Mouse (Mus musculus) gastrocnemius, postnatal 10 days (tissue): Measurements from ENCODE around the gene Ccdc114. TPM values are rescaled to one million over a fixed set of nuclear protein-coding genes. Genes with fewer than 3 reads are reported as not detected.

Experiments
- DNase-seq: peaks from one replicate; pipeline ENCODE4 v3.0.0; 2021; ENCODE audit warnings: mixed read lengths
- total RNA-seq, 2 experiments: library from RNA; stranded (reverse); gene quantifications; 2 replicates each; pipeline ENCODE4 v1.2.3; 2021

Ccdc114 gene
- total RNA-seq, 2 experiments from 2014 or later, result 1.1 to 1.6 TPM

- DNase-seq, result no peak
Observed at GRCm38 (mm10) chr7:45981612-45982011, 57.7 kb downstream of the Ccdc114 start.

DNA sequence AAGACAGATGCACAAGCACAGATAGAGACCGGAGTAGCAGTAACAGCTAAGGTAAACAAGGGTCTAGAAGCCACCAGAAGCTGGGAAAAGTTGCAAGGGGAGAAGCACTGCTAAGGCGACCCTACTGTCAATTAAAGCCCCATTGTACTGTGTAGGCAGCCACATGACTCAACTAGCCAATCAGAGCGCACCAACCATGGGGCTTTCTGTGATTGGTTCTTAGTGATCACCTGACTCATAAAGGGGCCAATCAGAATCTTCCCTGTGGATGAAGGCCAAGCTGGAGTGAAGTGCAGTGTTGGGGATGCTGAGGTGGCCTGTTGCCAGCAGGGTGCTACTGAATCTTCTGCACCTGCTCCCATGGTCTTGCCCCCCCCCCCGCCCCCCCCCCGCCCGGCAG lies 63.0 kb downstream of the Ccdc114 start:
- no peak for DNase-seq

DNA sequence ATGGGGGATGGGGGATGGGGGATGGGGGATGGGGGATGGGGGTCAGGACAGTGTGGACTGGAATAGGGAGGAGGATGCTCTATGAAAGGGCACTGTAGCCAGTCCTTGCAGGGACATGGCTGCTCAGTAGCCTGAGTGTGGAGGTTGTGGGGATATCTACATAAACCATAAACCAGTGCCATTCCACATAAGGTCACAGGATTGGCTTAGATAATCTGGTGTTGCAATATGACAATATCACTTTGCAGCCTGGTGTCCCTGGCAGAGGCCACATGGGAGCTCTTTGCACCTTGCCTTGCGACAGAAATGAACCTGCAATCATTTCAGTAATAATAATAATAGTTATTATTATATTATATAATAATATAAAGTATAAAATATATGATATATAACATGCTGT lies 64.5 kb downstream of the Ccdc114 start:
- DNase-seq, result no peak

DNA sequence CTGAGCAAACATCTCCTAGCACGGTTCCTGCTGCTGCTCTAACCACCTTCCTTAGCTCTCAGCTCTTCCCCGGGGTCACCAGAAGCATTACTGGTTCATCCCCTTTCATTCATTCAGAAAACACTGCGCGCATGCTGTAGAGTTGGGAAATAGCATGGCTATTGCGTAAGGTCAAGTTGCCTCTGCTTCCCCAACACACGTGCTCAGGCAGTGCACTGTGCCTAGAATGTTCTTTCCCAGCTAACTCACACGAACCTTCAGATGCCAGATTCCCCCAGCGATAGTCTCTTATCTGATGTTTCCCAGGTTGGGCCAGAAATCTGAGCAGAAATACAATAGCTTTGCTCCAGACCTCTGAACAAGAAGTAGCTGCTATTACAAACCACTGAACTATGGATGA lies 68.6 kb downstream of the Ccdc114 start:
- DNase-seq, result no peak

Other genes with a start within 250 kb of the Ccdc114 start
- gene Ntn5, start 240.1 kb upstream of the Ccdc114 start, total RNA-seq, result under 1 TPM; 0.75 to 0.77 TPM
- gene Sec1, start 229.7 kb upstream of the Ccdc114 start, total RNA-seq, result under 1 TPM in 1 of 2 experiments, not detected in 1; 0.21 TPM
- 1 to 10 TPM; 3.4 to 3.9 TPM for gene Car11, start 224.2 kb upstream of the Ccdc114 start, total RNA-seq
- 10 to 100 TPM; 35.9 to 37.9 TPM for gene Dbp, start 219.0 kb upstream of the Ccdc114 start, total RNA-seq
- gene Rpl18, start 208.6 kb upstream of the Ccdc114 start, total RNA-seq, result 100 to 1,000 TPM; 793 to 822 TPM
- 10 to 100 TPM; 11.8 to 13.8 TPM for gene Sphk2, start 206.1 kb upstream of the Ccdc114 start, total RNA-seq
- gene Fam83e, start 202.9 kb upstream of the Ccdc114 start, total RNA-seq, result under 1 TPM; 0.12 to 0.45 TPM
- not detected for gene Spaca4, start 198.3 kb upstream of the Ccdc114 start, total RNA-seq
- gene Lmtk3, start 140.3 kb upstream of the Ccdc114 start, total RNA-seq, result under 1 TPM; 0.52 to 0.80 TPM
- not detected for gene Sult2b1, start 139.4 kb upstream of the Ccdc114 start, total RNA-seq
- gene Cyth2, start 109.5 kb upstream of the Ccdc114 start, total RNA-seq, result 10 to 100 TPM; 45.3 to 45.4 TPM
- gene Kcnj14, start 99.3 kb upstream of the Ccdc114 start, total RNA-seq, result under 1 TPM; 0.36 to 0.45 TPM
- gene Grwd1, start 93.1 kb upstream of the Ccdc114 start, total RNA-seq, result 10 to 100 TPM; 14.8 to 15.4 TPM
- 10 to 100 TPM; 73.5 to 74.7 TPM for gene Kdelr1, start 51.3 kb upstream of the Ccdc114 start, total RNA-seq
- 1 to 10 TPM in 1 of 2 experiments, under 1 TPM in 1; 0.80 to 1.2 TPM for gene Grin2d, start 45.7 kb upstream of the Ccdc114 start, total RNA-seq
- gene Syngr4, start 27.4 kb upstream of the Ccdc114 start, total RNA-seq, result under 1 TPM in 1 of 2 experiments, not detected in 1; 0.35 TPM
- gene Tmem143, start 27.1 kb upstream of the Ccdc114 start, total RNA-seq, result 10 to 100 TPM; 42.3 to 47.7 TPM
- gene Emp3, start 2.7 kb upstream of the Ccdc114 start, total RNA-seq, result 10 to 100 TPM; 34.8 to 55.7 TPM
- gene Abcc6, start 106.2 kb downstream of the Ccdc114 start, total RNA-seq, result under 1 TPM; 0.11 to 0.12 TPM
- 10 to 100 TPM; 42.1 to 47.5 TPM for gene Nomo1, start 109.6 kb downstream of the Ccdc114 start, total RNA-seq
- 10 to 100 TPM; 55.7 to 65.0 TPM for gene Kcnj11, start 176.7 kb downstream of the Ccdc114 start, total RNA-seq